Mouse (Mus musculus) intestine, embryonic 16.5 days (tissue): ENCODE data around the gene Plch2. TPM values are rescaled to one million over a fixed set of nuclear protein-coding genes. Genes with fewer than 3 reads are reported as not detected.

Source experiments
- ATAC-seq: fragments of 200-750 bp; cut with Nextera tagmentation; 2 replicates; pipeline ENCODE4 v1.8.0; 2017; ENCODE audit warnings: moderate TSS enrichment, moderate library complexity
- H3K27ac ChIP-seq: fragments of 300-500 bp; sonication (generic); 2 replicates; pipeline ENCODE4 v1.5.1; 2014; ENCODE audit warnings: mild to moderate bottlenecking, low read length
- H3K27me3 ChIP-seq: fragments of 300-500 bp; sonication (generic); replicated peaks from 2 replicates; pipeline ENCODE4 v1.6.1; 2014; ENCODE audit warnings: low read length, control low read depth, mixed read lengths; ENCODE audit not compliant: control insufficient read depth, insufficient read depth
- H3K36me3 ChIP-seq: fragments of 300-500 bp; sonication (generic); 2 replicates; pipeline ENCODE4 v1.6.1; 2014; ENCODE audit warnings: low read length, control low read depth; ENCODE audit not compliant: control insufficient read depth, insufficient read depth
- H3K4me1 ChIP-seq: fragments of 300-500 bp; sonication (generic); 2 replicates; pipeline ENCODE4 v1.6.1; 2014; ENCODE audit warnings: low read length, control low read depth, mixed read lengths; ENCODE audit not compliant: control insufficient read depth, insufficient read depth
- H3K4me2 ChIP-seq: fragments of 300-500 bp; sonication (generic); 2 replicates; pipeline ENCODE4 v1.6.1; 2014; ENCODE audit warnings: low read depth, low read length, control low read depth
- H3K4me3 ChIP-seq: fragments of 300-500 bp; sonication (generic); 2 replicates; pipeline ENCODE4 v1.5.1; 2014; ENCODE audit warnings: mild to moderate bottlenecking, low read length
- H3K9ac ChIP-seq: fragments of 300-500 bp; sonication (generic); 2 replicates; pipeline ENCODE4 v1.6.1; 2014; ENCODE audit warnings: low read depth, low read length
- H3K9me3 ChIP-seq: fragments of 300-500 bp; sonication (generic); 2 replicates; pipeline ENCODE4 v1.6.1; 2016; ENCODE audit warnings: low read length, control low read depth; ENCODE audit not compliant: control insufficient read depth
- WGBS: fragments of 180-500 bp; shearing (Covaris S2); extraction: QIAGEN DNeasy Blood & Tissue Kit; methylation state at CpG from one replicate; pipeline ENCODE4 v1.1.7; 2014; 5-methylcytosine and 5-hydroxymethylcytosine counted together
- polyA plus RNA-seq: library from polyadenylated mRNA; unstranded; fragments of >200 nt; fragmentation: Nextera tagmentation; extraction: Ambion mirVana; gene quantifications from 2 replicates; pipeline ENCODE4 v1.2.1, GENCODE M21; 2015

Plch2 gene
- polyA plus RNA-seq, 1 experiment from 2014 or later: 19.8 TPM

DNA sequence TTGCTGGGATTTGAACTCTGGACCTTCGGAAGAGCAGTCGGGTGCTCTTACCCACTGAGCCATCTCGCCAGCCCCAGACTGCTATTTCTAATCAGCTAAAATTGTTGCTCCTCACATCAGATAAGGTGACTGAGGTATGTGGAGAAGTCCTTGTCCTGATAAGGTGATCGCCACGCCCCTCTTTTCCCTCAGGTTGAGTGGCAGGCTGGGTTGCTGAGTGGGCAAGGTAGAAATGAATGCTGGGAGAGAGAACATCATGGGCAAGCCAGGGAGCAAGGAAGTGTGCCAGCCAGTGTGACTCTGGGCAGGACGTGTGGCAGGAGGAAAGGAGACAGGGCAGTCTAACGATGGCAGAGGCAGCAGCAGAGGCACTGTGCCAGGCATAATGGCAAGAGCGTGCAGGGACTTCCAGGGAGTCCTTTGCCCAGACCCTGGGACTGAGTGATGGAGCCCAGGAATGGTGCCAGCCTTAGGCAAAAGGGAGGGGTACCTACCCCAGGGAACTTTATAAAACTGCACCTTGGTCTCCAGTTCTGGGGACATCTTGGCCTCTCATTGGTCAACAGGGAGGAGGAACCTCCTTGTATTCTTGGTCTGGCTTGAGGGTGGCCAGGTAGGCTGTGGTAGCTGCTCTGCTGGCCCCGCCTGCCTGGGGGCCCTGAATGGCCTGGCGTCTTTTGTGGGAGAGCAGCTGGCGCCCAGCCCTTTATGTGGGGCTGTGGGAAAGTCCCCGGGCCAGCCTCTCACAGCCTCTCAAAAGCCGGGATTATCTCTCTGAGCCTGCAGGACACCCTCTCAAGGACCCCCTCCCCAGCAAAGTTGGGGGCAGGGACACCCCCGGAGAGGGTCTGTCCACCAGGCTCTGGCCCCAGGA, 108.3 kb downstream of the Plch2 start:
- H3K36me3 ChIP-seq: no peaks in the 10 kb centered on the region
- 46% methylated on average over 14 of the region's 14 CpGs for WGBS
- H3K4me2 ChIP-seq: no peak overlapping the region
- H3K9ac ChIP-seq: no peak overlapping the region
- no peak for ATAC-seq
- no peaks in the 10 kb centered on the region for H3K9me3 ChIP-seq
- peaks cover 33% of the 10 kb centered on the region for H3K27me3 ChIP-seq
- peaks cover 16% of the 10 kb centered on the region for H3K4me1 ChIP-seq
- no peak overlapping the region for H3K27ac ChIP-seq
- H3K4me3 ChIP-seq: no peak overlapping the region

DNA sequence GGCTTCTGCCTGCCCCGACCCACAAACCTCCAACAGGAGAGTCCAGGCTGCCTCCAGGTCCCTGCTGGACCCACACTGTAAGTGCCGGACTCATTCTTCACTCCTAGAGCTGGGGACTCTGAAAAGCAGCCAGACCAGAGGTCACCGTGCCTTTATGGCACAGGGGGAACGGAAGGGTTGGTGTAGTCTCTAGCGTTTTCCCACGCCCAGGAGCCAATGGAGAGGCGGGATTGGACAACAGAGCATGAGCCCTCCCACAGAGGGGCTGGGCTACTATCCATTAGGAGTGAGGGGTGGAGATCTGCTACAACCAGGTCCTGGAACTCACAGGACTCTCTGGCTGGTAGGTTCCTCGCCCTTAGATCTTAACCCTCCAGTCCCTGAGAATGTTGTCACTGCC, 110.3 kb downstream of the Plch2 start:
- H3K9ac ChIP-seq: peak overlapping the region; percentile 53; the same call in 1 of the 2 replicates
- H3K27ac ChIP-seq: 0 out of 2 replicates have a peak overlapping the region, but pooled peaks have one; percentile 7
- peak; percentile 94 for ATAC-seq
- 2% methylated on average over 8 of the region's 8 CpGs for WGBS
- no peaks in the 10 kb centered on the region for H3K36me3 ChIP-seq
- H3K4me2 ChIP-seq: peak overlapping the region; percentile 55
- peaks cover 12% of the 10 kb centered on the region for H3K4me1 ChIP-seq
- peak overlapping the region; percentile 32 for H3K4me3 ChIP-seq
- no peaks in the 10 kb centered on the region for H3K9me3 ChIP-seq
- H3K27me3 ChIP-seq: peaks cover 13% of the 10 kb centered on the region

DNA sequence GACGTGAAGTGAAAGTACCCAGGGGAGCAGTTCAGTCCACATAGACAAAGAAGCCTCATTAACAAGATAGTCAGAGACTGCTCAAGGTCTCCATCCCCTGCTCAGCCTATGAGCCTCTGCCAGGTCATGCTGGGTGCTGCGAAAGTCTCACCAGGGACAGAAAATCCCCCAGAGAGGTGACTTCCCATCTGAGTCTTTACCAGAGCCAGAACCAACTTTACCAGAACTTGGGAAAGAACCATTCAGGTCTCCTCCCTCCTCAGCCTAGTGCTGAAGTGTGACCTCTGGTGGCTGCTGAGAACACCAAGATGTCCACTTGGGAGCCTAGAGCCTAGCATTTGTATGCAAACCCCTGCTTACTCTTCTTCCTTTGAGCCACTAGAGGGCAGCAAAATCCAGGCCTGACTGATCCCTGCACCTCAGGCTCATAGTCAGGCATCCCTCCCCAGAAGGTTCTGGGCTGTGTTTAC, 112.4 kb downstream of the Plch2 start:
- no peaks in the 10 kb centered on the region; the same call in 1 of the 2 replicates for H3K27me3 ChIP-seq
- no peaks in the 10 kb centered on the region for H3K9me3 ChIP-seq
- H3K4me3 ChIP-seq: no peak overlapping the region
- H3K4me1 ChIP-seq: peaks cover 12% of the 10 kb centered on the region
- peak; percentile 80 for ATAC-seq
- H3K4me2 ChIP-seq: no peak overlapping the region
- WGBS: 34% methylated on average over 2 of the region's 2 CpGs
- H3K36me3 ChIP-seq: no peaks in the 10 kb centered on the region
- H3K27ac ChIP-seq: no peak overlapping the region
- no peak overlapping the region for H3K9ac ChIP-seq

DNA sequence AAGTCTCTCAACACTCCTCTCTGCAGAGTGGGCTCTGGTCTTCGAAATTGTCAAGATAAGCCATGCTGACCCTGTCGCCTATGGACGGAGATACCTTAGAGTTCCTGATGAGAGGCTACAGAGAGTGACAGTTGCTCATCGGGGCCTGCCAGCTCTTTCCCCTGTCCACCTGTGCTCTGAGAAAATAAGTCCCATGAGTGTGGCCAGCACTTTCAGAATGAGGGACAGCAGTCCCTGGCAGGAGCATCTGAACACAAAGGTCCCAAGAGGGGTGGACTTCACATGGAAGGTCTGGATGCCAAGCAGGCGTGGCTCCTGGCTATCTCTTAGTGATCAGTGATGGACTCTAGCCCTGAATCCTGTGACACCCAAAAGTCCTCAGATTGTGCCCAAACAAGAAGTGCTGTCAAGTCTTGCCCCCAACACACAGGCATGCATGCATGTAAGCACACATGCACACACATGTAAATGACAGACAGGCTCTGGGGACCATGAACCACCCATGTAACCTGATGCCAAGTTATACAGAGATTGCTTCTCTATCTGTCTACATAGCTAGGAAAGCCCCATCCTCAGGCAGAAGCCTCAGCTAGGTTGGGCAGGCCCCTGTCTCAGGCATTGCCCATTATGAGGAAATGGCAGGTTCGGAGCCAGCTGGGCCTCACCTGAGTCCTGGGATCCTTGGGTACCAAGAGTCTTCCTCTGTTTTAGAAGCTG, 113.1 kb downstream of the Plch2 start:
- no peaks in the 10 kb centered on the region for H3K27me3 ChIP-seq
- no peaks in the 10 kb centered on the region for H3K36me3 ChIP-seq
- no peak overlapping the region for H3K27ac ChIP-seq
- H3K4me2 ChIP-seq: no peak overlapping the region
- H3K9me3 ChIP-seq: no peaks in the 10 kb centered on the region
- 82% methylated on average over 6 of the region's 6 CpGs for WGBS
- no peak for ATAC-seq
- H3K4me3 ChIP-seq: no peak overlapping the region
- no peak overlapping the region for H3K9ac ChIP-seq
- peaks cover 12% of the 10 kb centered on the region for H3K4me1 ChIP-seq

DNA sequence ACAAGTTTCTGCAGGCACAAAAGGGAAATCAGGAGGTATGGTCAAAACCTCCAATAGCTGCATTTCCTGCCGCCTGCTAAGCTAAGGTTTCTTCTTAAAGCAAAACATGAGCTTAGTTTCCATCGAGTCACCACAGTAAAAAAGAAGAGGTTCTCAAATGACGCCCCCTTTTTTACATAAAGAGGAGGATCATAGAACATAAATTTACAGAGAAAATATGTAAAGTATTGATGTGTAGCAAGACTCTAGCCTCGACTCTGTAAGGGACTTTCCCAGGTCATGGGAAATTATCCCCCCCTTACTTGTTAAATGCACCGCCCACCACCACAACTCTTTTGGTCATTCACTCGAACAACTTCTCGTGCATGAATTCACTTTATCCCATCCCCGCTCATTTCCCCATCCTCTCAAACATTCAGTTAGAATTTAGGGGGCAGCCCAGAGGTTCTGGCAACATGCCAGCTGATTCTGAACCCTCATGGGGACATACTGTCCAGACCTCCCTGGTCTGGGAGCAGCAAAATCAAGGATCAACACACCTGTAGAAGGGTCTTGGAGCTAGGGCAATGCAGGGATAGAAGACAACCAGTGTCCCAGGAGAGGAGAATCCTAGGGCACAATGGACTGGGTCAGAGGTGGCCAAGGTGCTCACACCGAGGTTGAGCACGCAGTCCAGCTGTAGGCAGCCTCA, 113.8 kb downstream of the Plch2 start:
- no peaks in the 10 kb centered on the region for H3K9me3 ChIP-seq
- 76% methylated on average over 10 of the region's 10 CpGs for WGBS
- no peak overlapping the region for H3K27ac ChIP-seq
- no peak overlapping the region for H3K4me3 ChIP-seq
- no peak overlapping the region for H3K9ac ChIP-seq
- no peak for ATAC-seq
- no peaks in the 10 kb centered on the region for H3K27me3 ChIP-seq
- no peak overlapping the region for H3K4me2 ChIP-seq
- H3K4me1 ChIP-seq: peaks cover 8% of the 10 kb centered on the region; the same call in 1 of the 2 replicates
- no peaks in the 10 kb centered on the region for H3K36me3 ChIP-seq

DNA sequence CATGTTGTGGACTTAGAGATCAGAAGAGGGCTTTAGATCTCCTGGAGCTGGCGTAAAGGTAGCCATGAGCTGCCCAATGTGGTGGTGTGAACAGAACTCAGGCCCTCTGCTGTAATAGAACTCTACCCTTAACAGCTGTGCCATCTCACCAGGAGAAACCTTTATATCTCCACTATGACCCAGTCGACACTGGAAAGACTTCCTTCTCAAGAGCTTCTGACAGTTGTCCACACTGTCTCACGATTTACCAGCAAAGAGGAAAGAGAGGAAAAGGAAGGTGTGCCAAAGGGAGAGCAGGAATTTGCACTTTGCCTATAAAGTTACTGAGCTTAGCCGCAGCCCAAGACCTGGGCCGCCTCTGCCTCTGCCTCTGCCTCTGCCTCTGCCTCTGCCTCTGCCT, 114.8 kb downstream of the Plch2 start:
- H3K9ac ChIP-seq: no peak overlapping the region
- no peak for ATAC-seq
- 91% methylated on average over 5 of the region's 5 CpGs for WGBS
- H3K36me3 ChIP-seq: no peaks in the 10 kb centered on the region
- H3K9me3 ChIP-seq: no peaks in the 10 kb centered on the region
- H3K4me2 ChIP-seq: no peak overlapping the region
- H3K4me1 ChIP-seq: peaks cover 8% of the 10 kb centered on the region; the same call in 1 of the 2 replicates
- no peaks in the 10 kb centered on the region for H3K27me3 ChIP-seq
- H3K27ac ChIP-seq: no peak overlapping the region
- H3K4me3 ChIP-seq: no peak overlapping the region

DNA sequence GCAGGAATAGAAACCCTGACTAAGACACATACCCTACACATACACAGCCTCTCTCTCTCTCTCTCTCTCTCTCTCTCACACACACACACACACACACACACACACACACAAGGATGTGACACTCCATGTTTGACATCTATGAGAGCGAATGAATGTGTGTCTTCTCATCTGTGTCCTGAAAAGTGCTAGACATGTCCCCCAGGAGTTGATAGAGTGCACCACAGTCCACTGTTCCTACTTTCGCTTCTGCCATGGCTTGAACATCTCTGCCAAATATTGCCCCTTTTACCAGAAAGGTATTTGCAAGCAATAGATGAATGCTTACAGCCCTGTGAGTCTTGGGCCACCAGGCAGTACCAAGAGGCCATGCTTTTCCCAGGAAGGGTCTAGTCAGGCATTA, 116.4 kb downstream of the Plch2 start:
- no peaks in the 10 kb centered on the region for H3K27me3 ChIP-seq
- ATAC-seq: no peak
- WGBS: 90% methylated on average over 2 of the region's 2 CpGs
- H3K27ac ChIP-seq: no peak overlapping the region
- no peaks in the 10 kb centered on the region for H3K9me3 ChIP-seq
- no peak overlapping the region for H3K4me3 ChIP-seq
- no peaks in the 10 kb centered on the region for H3K4me1 ChIP-seq
- H3K36me3 ChIP-seq: no peaks in the 10 kb centered on the region
- H3K9ac ChIP-seq: no peak overlapping the region
- no peak overlapping the region for H3K4me2 ChIP-seq

DNA sequence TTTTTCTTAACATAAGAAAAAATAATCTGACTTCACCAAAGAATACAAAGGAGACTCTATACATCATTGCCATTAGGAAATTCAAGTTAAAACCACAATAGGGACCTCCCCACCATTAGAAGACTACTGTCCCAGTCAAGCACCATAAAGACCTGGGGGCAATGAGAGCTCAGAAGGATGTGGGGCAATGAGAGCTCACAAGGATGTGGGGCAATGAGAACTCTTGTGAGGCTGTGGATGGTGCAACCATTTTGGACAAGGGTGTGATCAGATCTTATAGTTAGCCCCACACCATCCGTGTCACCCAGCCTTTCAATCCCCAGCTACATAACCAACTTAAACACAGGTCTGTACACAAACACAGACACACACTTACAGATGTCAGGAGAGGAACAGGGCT, 118.8 kb downstream of the Plch2 start:
- WGBS: 73% methylated on average over 1 of the region's 1 CpGs
- no peak for ATAC-seq
- Histone ChIP-seq H3K27me3 (no peaks in the 10 kb centered on the region), H3K36me3 (no peaks in the 10 kb centered on the region), H3K4me1 (no peaks in the 10 kb centered on the region), H3K4me2 (no peak overlapping the region), H3K27ac (no peak overlapping the region), H3K9ac (no peak overlapping the region), H3K4me3 (no peak overlapping the region), H3K9me3 (no peaks in the 10 kb centered on the region)
